Mouse (Mus musculus): ENCODE measurements at regions not wholly inside any gene's neighbourhood (a gene's known extent, or its start where the extent isn't known, plus 50 kb on each side); places are given as distances from the start of the nearest gene placed in this dataset.

GRCm38 (mm10) chr6:61078559-61078958 lies 101.6 kb upstream of the Ccser1 start:
- no peaks in the 10 kb centered on the region for H3K9me3 ChIP-seq
- no peak overlapping the region for H3K4me2 ChIP-seq
- WGBS, result 69% methylated on average over 3 of the region's 3 CpGs
- no peak overlapping the region for H3K4me3 ChIP-seq
- H3K9ac ChIP-seq, result no peak overlapping the region
- no peak for ATAC-seq (ENCODE audit: insufficient number of reproducible peaks, low FRiP score, low TSS enrichment, low read depth)
- H3K36me3 ChIP-seq, result no peaks in the 10 kb centered on the region
- H3K4me1 ChIP-seq, result no peaks in the 10 kb centered on the region
- H3K27ac ChIP-seq, result no peak overlapping the region
- no peaks in the 10 kb centered on the region for H3K27me3 ChIP-seq

- no peak for ATAC-seq (ENCODE audit: insufficient number of reproducible peaks, low FRiP score, low TSS enrichment, low read depth)
- WGBS, result 64% methylated on average over 5 of the region's 5 CpGs
- no peak overlapping the region for H3K27ac ChIP-seq
- no peaks in the 10 kb centered on the region for H3K27me3 ChIP-seq
- no peak overlapping the region for H3K9ac ChIP-seq
- no peak overlapping the region for H3K4me2 ChIP-seq
- H3K4me3 ChIP-seq, result no peak overlapping the region
- H3K4me1 ChIP-seq, result no peaks in the 10 kb centered on the region
- no peaks in the 10 kb centered on the region for H3K9me3 ChIP-seq
- H3K36me3 ChIP-seq, result no peaks in the 10 kb centered on the region
Measured at GRCm38 (mm10) chr6:61080661-61081060, 99.5 kb upstream of the Ccser1 start.

GRCm38 (mm10) chr6:61083346-61083745 lies 96.8 kb upstream of the Ccser1 start:
- Histone ChIP-seq H3K4me2 (no peak overlapping the region), H3K9ac (no peak overlapping the region), H3K27ac (no peak overlapping the region), H3K27me3 (no peaks in the 10 kb centered on the region), H3K9me3 (no peaks in the 10 kb centered on the region), H3K4me3 (no peak overlapping the region), H3K36me3 (no peaks in the 10 kb centered on the region), H3K4me1 (no peaks in the 10 kb centered on the region)
- no peak for ATAC-seq (ENCODE audit: insufficient number of reproducible peaks, low FRiP score, low TSS enrichment, low read depth)
- WGBS, result 24% methylated on average over 3 of the region's 3 CpGs

GRCm38 (mm10) chr6:61099348-61099981 lies 80.7 kb upstream of the Ccser1 start:
- H3K9ac ChIP-seq, result no peak overlapping the region
- 81% methylated on average over 9 of the region's 9 CpGs for WGBS
- H3K4me1 ChIP-seq, result no peaks in the 10 kb centered on the region
- H3K4me2 ChIP-seq, result no peak overlapping the region
- no peaks in the 10 kb centered on the region for H3K9me3 ChIP-seq
- no peak overlapping the region for H3K4me3 ChIP-seq
- ATAC-seq (ENCODE audit: insufficient number of reproducible peaks, low FRiP score, low TSS enrichment, low read depth), result no peak
- no peak overlapping the region for H3K27ac ChIP-seq
- H3K27me3 ChIP-seq, result no peaks in the 10 kb centered on the region
- H3K36me3 ChIP-seq, result no peaks in the 10 kb centered on the region

GRCm38 (mm10) chr6:61099982-61100365 lies 80.2 kb upstream of the Ccser1 start:
- H3K27me3 ChIP-seq, result no peaks in the 10 kb centered on the region
- no peak overlapping the region for H3K4me3 ChIP-seq
- WGBS, result 34% methylated on average over 3 of the region's 3 CpGs
- H3K4me1 ChIP-seq, result no peaks in the 10 kb centered on the region
- H3K9ac ChIP-seq, result no peak overlapping the region
- ATAC-seq (ENCODE audit: insufficient number of reproducible peaks, low FRiP score, low TSS enrichment, low read depth), result no peak
- no peaks in the 10 kb centered on the region for H3K9me3 ChIP-seq
- H3K27ac ChIP-seq, result no peak overlapping the region
- no peaks in the 10 kb centered on the region for H3K36me3 ChIP-seq
- no peak overlapping the region for H3K4me2 ChIP-seq

GRCm38 (mm10) chr6:61101972-61102371 lies 78.2 kb upstream of the Ccser1 start:
- no peaks in the 10 kb centered on the region for H3K27me3 ChIP-seq
- no peak overlapping the region for H3K4me2 ChIP-seq
- no peaks in the 10 kb centered on the region for H3K36me3 ChIP-seq
- H3K27ac ChIP-seq, result no peak overlapping the region
- H3K9ac ChIP-seq, result no peak overlapping the region
- no peaks in the 10 kb centered on the region for H3K4me1 ChIP-seq
- WGBS, result 71% methylated on average over 6 of the region's 6 CpGs
- H3K9me3 ChIP-seq, result no peaks in the 10 kb centered on the region
- no peak for ATAC-seq (ENCODE audit: insufficient number of reproducible peaks, low FRiP score, low TSS enrichment, low read depth)
- no peak overlapping the region for H3K4me3 ChIP-seq

GRCm38 (mm10) chr6:61103459-61104234 lies 76.5 kb upstream of the Ccser1 start:
- whole genome bisulfite sequencing, result 43% methylated on average over 4 of the region's 4 CpGs
- Histone ChIP-seq H3K4me1 (no peaks in the 10 kb centered on the region), H3K4me3 (no peak overlapping the region), H3K9me3 (no peaks in the 10 kb centered on the region), H3K36me3 (no peaks in the 10 kb centered on the region), H3K27me3 (no peaks in the 10 kb centered on the region), H3K9ac (no peak overlapping the region), H3K4me2 (no peak overlapping the region), H3K27ac (no peak overlapping the region)
- no peak for ATAC-seq (ENCODE audit: insufficient number of reproducible peaks, low FRiP score, low TSS enrichment, low read depth)

GRCm38 (mm10) chr6:61115250-61115649 lies 64.9 kb upstream of the Ccser1 start:
- no peak overlapping the region for H3K4me2 ChIP-seq
- H3K4me1 ChIP-seq, result no peaks in the 10 kb centered on the region
- WGBS, result 62% methylated on average over 1 of the region's 1 CpGs
- H3K27me3 ChIP-seq, result no peaks in the 10 kb centered on the region
- H3K4me3 ChIP-seq, result no peak overlapping the region
- no peak overlapping the region for H3K27ac ChIP-seq
- no peak for ATAC-seq (ENCODE audit: insufficient number of reproducible peaks, low FRiP score, low TSS enrichment, low read depth)
- H3K9me3 ChIP-seq, result no peaks in the 10 kb centered on the region
- H3K36me3 ChIP-seq, result no peaks in the 10 kb centered on the region
- H3K9ac ChIP-seq, result no peak overlapping the region

- H3K9ac ChIP-seq, result no peak overlapping the region
- no peaks in the 10 kb centered on the region for H3K36me3 ChIP-seq
- no peak for ATAC-seq (ENCODE audit: insufficient number of reproducible peaks, low FRiP score, low TSS enrichment, low read depth)
- H3K9me3 ChIP-seq, result no peaks in the 10 kb centered on the region
- no peak overlapping the region for H3K27ac ChIP-seq
- H3K4me1 ChIP-seq, result no peaks in the 10 kb centered on the region
- H3K27me3 ChIP-seq, result no peaks in the 10 kb centered on the region
- no peak overlapping the region for H3K4me3 ChIP-seq
- WGBS, result 63% methylated on average over 2 of the region's 2 CpGs
- H3K4me2 ChIP-seq, result no peak overlapping the region
Measured at GRCm38 (mm10) chr6:61119590-61119989, 60.5 kb upstream of the Ccser1 start.

- H3K9ac ChIP-seq, result no peak overlapping the region
- H3K36me3 ChIP-seq, result no peaks in the 10 kb centered on the region
- no peak for ATAC-seq (ENCODE audit: insufficient number of reproducible peaks, low FRiP score, low TSS enrichment, low read depth)
- H3K4me2 ChIP-seq, result no peak overlapping the region
- WGBS, result 52% methylated on average over 3 of the region's 3 CpGs
- H3K4me3 ChIP-seq, result no peak overlapping the region
- no peaks in the 10 kb centered on the region for H3K4me1 ChIP-seq
- no peaks in the 10 kb centered on the region for H3K9me3 ChIP-seq
- no peak overlapping the region for H3K27ac ChIP-seq
- H3K27me3 ChIP-seq, result no peaks in the 10 kb centered on the region
Measured at GRCm38 (mm10) chr6:61125431-61125830, 54.7 kb upstream of the Ccser1 start.

- Histone ChIP-seq H3K36me3 (no peaks in the 10 kb centered on the region), H3K4me2 (no peak overlapping the region), H3K9ac (no peak overlapping the region), H3K27ac (no peak overlapping the region), H3K4me1 (no peaks in the 10 kb centered on the region), H3K4me3 (no peak overlapping the region), H3K27me3 (no peaks in the 10 kb centered on the region), H3K9me3 (no peaks in the 10 kb centered on the region)
- WGBS, result 57% methylated on average over 1 of the region's 1 CpGs
- no peak for ATAC-seq (ENCODE audit: insufficient number of reproducible peaks, low FRiP score, low TSS enrichment, low read depth)
Measured at GRCm38 (mm10) chr6:61127238-61127637, 52.9 kb upstream of the Ccser1 start.

GRCm38 (mm10) chr6:61128211-61128610 lies 51.9 kb upstream of the Ccser1 start:
- Histone ChIP-seq H3K9ac (no peak overlapping the region), H3K27ac (no peak overlapping the region), H3K9me3 (no peaks in the 10 kb centered on the region), H3K36me3 (no peaks in the 10 kb centered on the region), H3K4me3 (no peak overlapping the region), H3K27me3 (no peaks in the 10 kb centered on the region), H3K4me1 (no peaks in the 10 kb centered on the region), H3K4me2 (no peak overlapping the region)
- 59% methylated on average over 1 of the region's 1 CpGs for WGBS
- ATAC-seq (ENCODE audit: insufficient number of reproducible peaks, low FRiP score, low TSS enrichment, low read depth), result no peak

Measured in limb, embryonic 15.5 days (tissue).